Mouse (Mus musculus): ENCODE results near the gene Serhl. TPM values are rescaled to one million over a fixed set of nuclear protein-coding genes. Genes with fewer than 3 reads are reported as not detected.

Gene Serhl
- polyA plus RNA-seq, 1 experiment from 2014 or later, result 59.4 TPM

DNA sequence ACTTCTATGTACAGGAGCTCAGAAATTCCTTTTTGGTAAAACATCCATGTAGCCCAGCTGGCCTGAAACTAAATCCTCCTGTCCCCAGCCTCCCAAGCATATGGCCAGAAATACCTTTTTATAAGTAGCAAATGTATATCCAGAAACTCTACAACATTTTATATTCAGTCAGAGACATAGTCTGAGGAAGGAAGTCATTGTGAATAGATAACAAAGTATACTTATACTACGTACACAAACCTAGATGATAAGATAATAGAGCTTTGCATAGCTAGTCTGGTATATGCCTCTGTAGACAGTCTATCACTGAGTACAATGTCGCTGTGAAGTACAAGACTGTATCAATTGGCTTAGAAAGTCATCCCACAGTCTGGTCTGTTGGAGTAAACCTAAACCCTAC lies 46.3 kb downstream of the Serhl start:
- Histone ChIP-seq H3K9ac (no peak overlapping the region), H3K27ac (no peak overlapping the region), H3K9me3 (replicated peaks) (no peaks in the 10 kb centered on the region), H3K4me1 (0 out of 2 replicates have a peak, but pooled peaks cover 2% of the 10 kb centered on the region), H3K4me2 (no peak overlapping the region), H3K27me3 (no peaks in the 10 kb centered on the region), H3K36me3 (peaks cover 88% of the 10 kb centered on the region), H3K4me3 (replicated peaks) (no peak overlapping the region)
- ATAC-seq (replicated peaks; ENCODE audit: low FRiP score), result no peak
- WGBS, result 88% methylated on average over 2 of the region's 2 CpGs

DNA sequence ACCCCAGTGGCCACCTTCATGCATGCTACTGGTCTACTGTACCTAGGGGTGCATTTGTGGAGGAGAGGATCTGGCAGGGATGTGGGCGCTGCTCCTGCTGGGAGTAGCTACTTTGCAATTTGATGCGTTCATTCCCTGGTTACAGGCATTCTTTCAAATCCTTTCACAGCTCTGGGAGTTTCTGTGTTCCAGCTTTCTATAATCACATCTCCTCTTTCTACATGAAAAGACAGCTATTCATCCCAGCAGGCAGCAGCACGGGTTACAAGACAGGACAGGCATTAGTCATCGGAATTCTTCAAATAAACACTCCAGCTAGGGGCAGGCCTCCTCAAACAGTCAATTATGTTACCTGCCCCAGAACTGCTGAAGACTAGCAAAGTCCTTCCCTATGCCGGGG lies 53.6 kb downstream of the Serhl start:
- H3K4me3 ChIP-seq (replicated peaks), result no peak overlapping the region
- no peak overlapping the region for H3K27ac ChIP-seq
- H3K27me3 ChIP-seq, result no peaks in the 10 kb centered on the region
- H3K36me3 ChIP-seq, result peaks cover 57% of the 10 kb centered on the region
- WGBS, result 60% methylated on average over 5 of the region's 5 CpGs
- H3K9me3 ChIP-seq (replicated peaks), result no peaks in the 10 kb centered on the region
- ATAC-seq (replicated peaks; ENCODE audit: low FRiP score), result no peak
- no peak overlapping the region for H3K9ac ChIP-seq
- H3K4me2 ChIP-seq, result no peak overlapping the region
- H3K4me1 ChIP-seq, result peaks cover 26% of the 10 kb centered on the region

DNA sequence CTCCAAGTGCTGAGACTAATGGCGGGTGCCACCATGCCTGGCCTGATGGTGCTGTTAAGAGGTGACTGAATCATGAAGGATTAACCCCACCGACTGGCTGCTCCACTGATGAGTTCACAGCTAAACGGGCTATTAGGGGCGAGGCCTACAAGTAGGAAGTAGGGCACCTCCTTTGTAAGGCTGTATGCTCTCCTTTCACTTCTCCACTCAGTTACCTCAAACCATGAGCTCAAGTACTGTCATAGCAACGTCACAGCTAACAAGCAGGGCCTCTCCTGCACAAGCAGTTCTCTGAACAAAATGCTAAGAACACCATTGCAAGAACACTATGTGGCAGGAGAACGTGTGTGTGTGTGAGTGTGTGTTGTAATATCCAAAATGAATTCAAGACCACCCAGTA lies 56.2 kb downstream of the Serhl start:
- WGBS, result 92% methylated on average over 6 of the region's 6 CpGs
- peaks cover 36% of the 10 kb centered on the region for H3K4me1 ChIP-seq

DNA sequence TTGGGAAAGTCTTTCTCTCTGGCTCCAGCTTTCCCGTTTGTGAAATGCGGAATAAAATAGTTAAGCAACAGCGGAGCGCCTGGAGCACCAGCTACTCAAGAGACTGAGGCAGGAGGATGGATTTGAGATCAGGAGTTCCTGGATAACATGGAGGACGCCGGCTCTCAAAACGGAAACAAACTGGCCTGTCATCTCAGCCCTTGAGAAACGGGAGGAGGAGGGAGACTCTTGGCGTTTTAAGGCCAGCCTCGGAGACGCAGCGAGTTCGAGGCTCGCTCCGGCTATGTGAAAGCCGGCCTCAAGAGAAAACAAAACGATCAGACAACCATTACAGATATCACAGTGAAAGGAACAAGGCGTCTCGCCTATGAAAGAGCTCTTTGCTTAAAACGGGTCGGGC lies 59.1 kb downstream of the Serhl start:
- H3K4me3 ChIP-seq (replicated peaks), result peak overlapping the region; percentile 64
- H3K9me3 ChIP-seq (replicated peaks), result no peaks in the 10 kb centered on the region
- H3K9ac ChIP-seq, result peak overlapping the region; percentile 88
- no peak for ATAC-seq (replicated peaks; ENCODE audit: low FRiP score)
- H3K27me3 ChIP-seq, result no peaks in the 10 kb centered on the region
- H3K4me1 ChIP-seq, result peaks cover 24% of the 10 kb centered on the region
- H3K36me3 ChIP-seq, result peaks cover 34% of the 10 kb centered on the region
- 1% methylated on average over 21 of the region's 21 CpGs for WGBS
- H3K27ac ChIP-seq, result peak overlapping the region; percentile 98
- H3K4me2 ChIP-seq, result peak overlapping the region; percentile 88

More for the DNA sequence above, 56.2 kb downstream of the Serhl start:
- no peak overlapping the region for H3K9ac ChIP-seq
- H3K4me2 ChIP-seq, result no peak overlapping the region
- no peak overlapping the region for H3K27ac ChIP-seq
- H3K4me3 ChIP-seq (replicated peaks), result no peak overlapping the region
- no peaks in the 10 kb centered on the region for H3K27me3 ChIP-seq
- peaks cover 42% of the 10 kb centered on the region for H3K36me3 ChIP-seq
- no peak for ATAC-seq (replicated peaks; ENCODE audit: low FRiP score)
- no peaks in the 10 kb centered on the region for H3K9me3 ChIP-seq (replicated peaks)

DNA sequence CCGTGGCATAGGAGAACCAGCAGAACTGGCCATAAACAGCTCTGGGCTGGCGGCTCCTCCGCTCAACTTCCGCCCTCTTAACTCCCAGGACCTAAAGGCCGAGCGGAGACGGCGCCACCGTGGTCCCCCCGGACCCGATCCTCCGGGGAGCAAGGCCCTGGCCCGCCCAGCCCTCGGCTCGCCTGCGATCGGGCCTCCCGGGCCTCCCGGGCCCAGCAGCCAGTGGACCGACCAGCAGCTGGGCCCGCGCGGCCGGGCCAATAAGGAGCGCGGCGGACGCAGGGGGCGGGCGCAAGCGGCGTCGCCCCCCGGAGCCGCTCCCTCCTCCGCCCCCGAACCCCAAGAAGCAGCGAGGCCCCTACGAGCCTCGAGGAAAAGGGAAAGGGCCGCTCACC lies 59.5 kb downstream of the Serhl start:
- Histone ChIP-seq H3K9ac (peak overlapping the region; percentile 88), H3K27me3 (no peaks in the 10 kb centered on the region), H3K4me2 (peak overlapping the region; percentile 88), H3K4me3 (replicated peaks) (peak overlapping the region; percentile 64), H3K4me1 (peaks cover 22% of the 10 kb centered on the region), H3K9me3 (replicated peaks) (no peaks in the 10 kb centered on the region), H3K36me3 (peaks cover 38% of the 10 kb centered on the region), H3K27ac (peak overlapping the region; percentile 98)
- ATAC-seq (replicated peaks; ENCODE audit: low FRiP score), result peak; percentile 83
- under 1% methylated on average over 41 of the region's 41 CpGs for WGBS

DNA sequence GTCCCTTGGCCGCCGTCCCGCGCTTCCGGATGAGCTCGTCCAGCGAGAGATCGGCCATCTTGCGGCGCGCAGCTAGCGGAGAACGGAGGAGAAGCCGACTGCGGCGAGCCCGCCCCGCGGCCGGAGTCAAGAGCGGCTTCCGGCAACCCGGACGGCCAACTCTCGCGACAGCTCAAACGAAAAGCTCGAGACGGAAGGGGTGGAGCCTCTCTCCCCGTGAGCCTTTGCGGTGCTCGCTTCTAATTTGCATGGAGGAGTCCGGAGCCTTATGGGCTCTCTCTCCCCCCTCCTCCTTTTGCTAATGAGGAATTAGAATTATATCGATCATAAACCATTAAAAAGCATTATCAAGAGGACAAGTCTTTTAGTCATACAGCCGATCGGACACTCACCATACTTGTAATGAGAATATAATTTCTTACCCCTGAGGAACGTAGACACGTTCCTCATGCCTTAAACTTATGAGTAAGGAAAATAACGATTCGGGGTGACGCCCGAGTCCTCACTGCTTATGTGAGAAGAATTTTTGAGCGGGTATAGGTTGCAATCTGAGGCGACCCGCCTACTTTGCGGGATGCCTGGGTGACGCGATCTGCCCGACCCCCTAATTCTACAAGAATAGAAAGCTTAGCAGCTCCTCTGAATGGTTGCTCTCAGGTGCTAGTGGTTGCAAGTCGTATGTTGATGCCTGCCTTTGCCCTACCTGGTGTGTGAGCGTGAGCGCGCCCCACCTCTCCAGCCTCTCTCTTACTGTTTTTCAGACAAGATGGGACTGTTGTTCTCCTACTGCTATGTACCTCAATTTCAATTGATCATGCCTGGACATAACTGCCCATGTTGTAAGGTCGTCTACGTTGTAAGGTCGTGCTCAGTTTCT lies 60.1 kb downstream of the Serhl start, which contains the start of gene Poldip3:
Poldip3 (minus strand) TSS at position 189 of the 877 bp plus-strand sequence.
- peak; percentile 93 for ATAC-seq (replicated peaks; ENCODE audit: low FRiP score)
- Histone ChIP-seq H3K9ac (peak within 1 kb of the TSS; percentile 88), H3K4me1 (peaks cover 22% of the 10 kb centered on the region), H3K4me2 (peak within 1 kb of the TSS; percentile 88), H3K36me3 (peaks cover 36% of the 10 kb centered on the region), H3K9me3 (replicated peaks) (no peaks in the 10 kb centered on the region), H3K27ac (peak within 1 kb of the TSS; percentile 98), H3K4me3 (replicated peaks) (peak within 1 kb of the TSS; percentile 64), H3K27me3 (no peaks in the 10 kb centered on the region)
- WGBS, result under 1% methylated on average over 56 of the region's 56 CpGs

DNA sequence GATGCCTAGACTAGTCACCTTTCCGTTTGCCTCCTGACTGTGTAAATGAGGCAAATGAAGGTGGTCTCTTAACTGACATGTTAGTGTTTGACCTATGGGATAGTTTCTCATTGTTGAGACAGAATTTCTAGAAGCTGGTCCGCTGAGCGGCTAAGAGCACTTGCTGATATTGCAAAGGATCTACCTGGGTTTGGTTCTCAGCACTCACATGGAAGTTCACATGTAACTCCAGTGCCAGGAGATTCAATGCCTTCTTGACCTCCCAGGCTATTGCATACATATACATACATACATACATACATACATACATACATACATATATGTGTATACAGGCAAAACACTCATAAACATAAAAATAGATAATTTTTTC lies 60.8 kb downstream of the Serhl start:
- Histone ChIP-seq H3K4me3 (replicated peaks) (peak overlapping the region; percentile 64), H3K36me3 (peaks cover 34% of the 10 kb centered on the region), H3K9me3 (replicated peaks) (no peaks in the 10 kb centered on the region), H3K4me2 (peak overlapping the region; percentile 88), H3K9ac (no peak overlapping the region), H3K27me3 (no peaks in the 10 kb centered on the region), H3K27ac (peak overlapping the region; percentile 98), H3K4me1 (peaks cover 22% of the 10 kb centered on the region)
- ATAC-seq (replicated peaks; ENCODE audit: low FRiP score), result no peak
- 20% methylated on average over 3 of the region's 3 CpGs for WGBS

DNA sequence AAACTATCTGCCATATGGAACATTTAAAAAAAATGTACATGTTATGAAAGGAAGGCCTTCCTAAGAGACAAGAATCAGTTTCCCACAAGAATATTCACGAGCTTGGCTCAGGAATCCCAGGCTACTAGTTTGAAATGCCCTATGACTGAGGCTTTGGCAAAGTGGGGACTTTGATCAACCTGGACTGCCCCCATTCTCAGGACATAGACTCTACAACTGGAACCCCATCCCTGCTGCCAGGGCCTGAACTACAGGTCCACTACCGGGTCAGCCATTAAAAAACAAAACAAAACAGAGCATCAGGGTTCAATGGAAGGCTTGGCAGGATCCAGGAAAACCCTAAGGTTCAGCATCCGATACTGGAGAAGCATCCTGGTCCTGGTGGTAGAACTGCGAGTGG lies 61.4 kb downstream of the Serhl start:
- no peak overlapping the region for H3K4me2 ChIP-seq
- H3K4me3 ChIP-seq (replicated peaks), result no peak overlapping the region
- no peak for ATAC-seq (replicated peaks; ENCODE audit: low FRiP score)
- H3K9me3 ChIP-seq (replicated peaks), result no peaks in the 10 kb centered on the region
- WGBS, result 84% methylated on average over 4 of the region's 4 CpGs
- peaks cover 26% of the 10 kb centered on the region for H3K4me1 ChIP-seq
- no peaks in the 10 kb centered on the region for H3K27me3 ChIP-seq
- H3K9ac ChIP-seq, result no peak overlapping the region
- peaks cover 32% of the 10 kb centered on the region for H3K36me3 ChIP-seq
- peak overlapping the region; percentile 19; the same call in 1 of the 2 replicates for H3K27ac ChIP-seq

DNA sequence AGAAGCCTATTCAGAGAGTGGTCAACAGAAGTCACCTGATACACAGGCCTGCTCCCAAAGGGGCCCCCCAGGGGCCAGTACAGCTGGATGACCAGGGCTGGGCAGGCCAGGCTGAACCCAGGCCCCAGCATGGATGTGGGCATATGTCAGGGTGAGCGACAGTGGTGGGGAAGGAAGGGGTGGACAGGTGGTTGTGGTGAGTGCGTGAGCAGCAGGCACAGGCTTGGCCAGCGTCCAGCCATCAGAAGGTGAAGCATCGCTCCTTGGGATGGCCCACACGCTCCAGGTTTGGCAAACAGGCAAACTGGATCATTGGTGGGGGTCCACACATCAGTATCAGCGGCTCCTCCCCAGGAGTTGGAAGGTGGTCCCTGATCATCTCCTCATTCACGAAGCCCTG lies 65.0 kb downstream of the Serhl start:
- Histone ChIP-seq H3K36me3 (peaks cover 38% of the 10 kb centered on the region), H3K27me3 (no peaks in the 10 kb centered on the region), H3K9me3 (replicated peaks) (no peaks in the 10 kb centered on the region), H3K4me2 (no peak overlapping the region), H3K9ac (no peak overlapping the region), H3K4me3 (replicated peaks) (no peak overlapping the region), H3K27ac (no peak overlapping the region), H3K4me1 (0 out of 2 replicates have a peak, but pooled peaks cover 9% of the 10 kb centered on the region)
- 93% methylated on average over 7 of the region's 7 CpGs for WGBS
- ATAC-seq (replicated peaks; ENCODE audit: low FRiP score), result no peak

DNA sequence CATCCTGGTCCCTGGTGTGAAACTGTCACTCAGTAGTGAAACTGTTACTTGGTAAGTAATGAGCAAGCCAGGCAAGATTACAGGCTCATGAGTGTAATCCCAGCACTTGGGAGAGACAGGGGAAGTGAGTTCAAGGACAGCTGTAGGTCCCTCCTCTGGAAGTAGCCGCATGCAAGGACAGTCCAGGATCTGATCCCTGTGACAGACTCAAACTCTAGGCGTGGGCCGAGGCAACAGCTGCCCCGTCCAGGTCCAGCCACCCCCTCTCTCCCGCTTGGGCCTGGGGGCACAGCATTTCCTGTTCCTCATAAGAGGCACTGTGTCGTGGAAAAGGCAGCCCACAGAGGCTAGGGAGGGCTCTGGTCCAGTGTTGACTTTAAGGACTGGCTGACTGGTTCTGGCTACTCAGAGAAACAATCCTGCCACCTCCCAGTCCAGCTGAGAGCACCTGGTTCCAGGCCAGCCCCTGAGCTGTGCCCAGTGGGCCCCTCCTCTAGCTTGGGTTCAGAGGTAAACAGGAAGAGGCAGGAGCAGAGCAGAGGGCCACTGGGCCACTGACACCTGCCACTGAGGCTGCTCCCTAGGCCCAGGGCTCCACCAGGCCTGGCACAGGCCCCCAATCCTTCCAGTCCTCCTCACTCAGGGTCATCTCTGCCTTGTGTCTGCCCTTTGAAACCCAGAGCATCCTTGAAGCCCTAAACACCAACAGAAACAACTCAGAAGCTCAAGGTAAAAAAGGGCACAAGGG lies 66.5 kb downstream of the Serhl start:
- Histone ChIP-seq H3K4me3 (replicated peaks) (no peak overlapping the region), H3K9ac (no peak overlapping the region)

DNA sequence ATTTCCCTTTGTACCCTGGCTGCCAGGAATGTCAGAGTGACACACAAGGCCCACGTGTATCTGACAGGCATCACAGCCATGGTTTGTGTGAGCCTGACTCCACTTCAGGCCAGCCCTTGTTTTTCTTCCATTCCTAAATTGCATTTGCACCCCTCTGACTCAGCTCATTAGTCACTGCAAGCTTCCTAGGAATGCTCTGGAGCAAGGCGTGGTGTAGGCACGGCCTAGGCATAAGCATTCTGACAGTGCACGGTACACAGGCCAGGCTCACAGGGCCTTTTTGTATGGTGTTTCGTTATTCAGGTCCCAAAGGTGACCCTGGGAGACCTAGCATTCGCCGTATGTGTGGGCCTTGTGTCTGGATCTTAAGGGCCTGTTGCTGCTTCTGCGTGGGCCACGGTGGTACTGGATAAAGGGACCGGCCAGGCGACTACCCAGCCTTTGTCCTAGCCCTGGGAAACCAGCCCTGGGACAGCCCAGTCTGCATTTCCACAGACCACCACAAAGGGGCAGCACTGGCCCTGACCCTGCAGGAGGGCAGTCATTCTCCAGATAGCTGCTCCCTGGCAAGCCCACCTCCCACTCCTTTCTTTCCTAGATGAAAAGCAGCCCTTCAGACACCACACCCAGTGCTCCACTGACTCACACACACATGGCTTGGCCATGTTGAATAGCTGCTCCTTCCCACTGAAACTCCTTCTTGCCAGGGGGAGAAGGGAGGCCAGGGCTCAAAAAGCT lies 67.8 kb downstream of the Serhl start:
- Histone ChIP-seq H3K4me1 (0 out of 2 replicates have a peak, but pooled peaks cover 4% of the 10 kb centered on the region), H3K27ac (0 out of 2 replicates have a peak overlapping the region, but pooled peaks have one; percentile 9), H3K36me3 (peaks cover 65% of the 10 kb centered on the region), H3K4me3 (replicated peaks) (no peak overlapping the region), H3K9me3 (replicated peaks) (no peaks in the 10 kb centered on the region), H3K4me2 (no peak overlapping the region), H3K9ac (no peak overlapping the region), H3K27me3 (no peaks in the 10 kb centered on the region)
- no peak for ATAC-seq (replicated peaks; ENCODE audit: low FRiP score)
- 77% methylated on average over 11 of the region's 11 CpGs for WGBS

More for the DNA sequence above, 66.5 kb downstream of the Serhl start:
- H3K4me1 ChIP-seq, result 0 out of 2 replicates have a peak, but pooled peaks cover 4% of the 10 kb centered on the region
- no peak overlapping the region for H3K4me2 ChIP-seq
- H3K36me3 ChIP-seq, result peaks cover 52% of the 10 kb centered on the region
- 69% methylated on average over 6 of the region's 6 CpGs for WGBS
- H3K27me3 ChIP-seq, result no peaks in the 10 kb centered on the region
- ATAC-seq (replicated peaks; ENCODE audit: low FRiP score), result 0 out of 2 replicates have a peak, but pooled peaks have one; percentile 2
- H3K27ac ChIP-seq, result peak overlapping the region; percentile 54; the same call in 1 of the 2 replicates
- H3K9me3 ChIP-seq (replicated peaks), result no peaks in the 10 kb centered on the region
